Mouse (Mus musculus) embryonic facial prominence, embryonic 12.5 days (tissue): Measurements from ENCODE around the gene Gm9758. TPM values are rescaled to one million over a fixed set of nuclear protein-coding genes. Genes with fewer than 3 reads are reported as not detected.
"Not testable (repeated sequence)": the region's sequence is repeated elsewhere in the genome, so short reads cannot be mapped to it uniquely, and the experiment has no call there.

Experiments used
- ATAC-seq: fragments of 200-750 bp; cut with Nextera tagmentation; 2 replicates; pipeline ENCODE4 v1.8.0; 2017; ENCODE audit not compliant: insufficient number of reproducible peaks, insufficient read depth, low FRiP score, low TSS enrichment
- H3K27ac ChIP-seq: fragments of 300-500 bp; sonication (generic); 2 replicates; pipeline ENCODE4 v1.5.1; 2016; ENCODE audit warnings: mild to moderate bottlenecking
- H3K27me3 ChIP-seq: fragments of 300-500 bp; sonication (generic); 2 replicates; pipeline ENCODE4 v1.6.1; 2016; ENCODE audit warnings: mild to moderate bottlenecking, moderate library complexity
- H3K36me3 ChIP-seq: fragments of 300-500 bp; sonication (generic); 2 replicates; pipeline ENCODE4 v1.6.1; 2016; ENCODE audit warnings: mild to moderate bottlenecking
- H3K4me1 ChIP-seq: fragments of 300-500 bp; sonication (generic); 2 replicates; pipeline ENCODE4 v1.6.1; 2016
- H3K4me2 ChIP-seq: fragments of 300-500 bp; sonication (generic); replicated peaks from 2 replicates; pipeline ENCODE4 v1.6.1; 2016; ENCODE audit warnings: mild to moderate bottlenecking, moderate library complexity
- H3K4me3 ChIP-seq: fragments of 300-500 bp; sonication (generic); 2 replicates; pipeline ENCODE4 v1.5.1; 2016; ENCODE audit warnings: mild to moderate bottlenecking
- H3K9ac ChIP-seq: fragments of 300-500 bp; sonication (generic); 2 replicates; pipeline ENCODE4 v1.6.1; 2016; ENCODE audit warnings: mild to moderate bottlenecking, moderate library complexity
- H3K9me3 ChIP-seq: fragments of 300-500 bp; sonication (generic); 2 replicates; pipeline ENCODE4 v1.6.1; 2016; ENCODE audit warnings: mild to moderate bottlenecking, moderate library complexity
- WGBS: fragments of 180-500 bp; shearing (Covaris S2); methylation state at CpG from one replicate; pipeline ENCODE4 v1.1.7; 2016; 5-methylcytosine and 5-hydroxymethylcytosine counted together
- polyA plus RNA-seq: library from polyadenylated mRNA; unstranded; fragments of >200 nt; fragmentation: Nextera tagmentation; extraction: Ambion mirVana; gene quantifications from 2 replicates; pipeline ENCODE4 v1.2.1, GENCODE M21; 2016

Gene Gm9758
- polyA plus RNA-seq, 1 experiment from 2014 or later: not detected

GRCm38 (mm10) chr5:14927047-14927446 is 12.3 kb upstream of the Gm9758 start:
- not testable (repeated sequence) for H3K36me3 ChIP-seq, ATAC-seq, H3K4me2 ChIP-seq, H3K9ac ChIP-seq, H3K4me1 ChIP-seq, H3K4me3 ChIP-seq, H3K9me3 ChIP-seq, H3K27me3 ChIP-seq, H3K27ac ChIP-seq
- 30% methylated on average over 4 of the region's 4 CpGs for WGBS

GRCm38 (mm10) chr5:14914361-14914760 is 338 bp downstream of the Gm9758 start:
- H3K9ac ChIP-seq, H3K4me2 ChIP-seq, H3K4me1 ChIP-seq, ATAC-seq, H3K36me3 ChIP-seq, H3K4me3 ChIP-seq, H3K27me3 ChIP-seq, H3K9me3 ChIP-seq, H3K27ac ChIP-seq: not testable (repeated sequence)
- WGBS: 66% methylated on average over 2 of the region's 3 CpGs

- not testable (repeated sequence) for H3K9me3 ChIP-seq, H3K36me3 ChIP-seq, H3K9ac ChIP-seq, ATAC-seq, H3K4me3 ChIP-seq, H3K27me3 ChIP-seq, H3K4me2 ChIP-seq, H3K27ac ChIP-seq, H3K4me1 ChIP-seq
- 17% methylated on average over 3 of the region's 3 CpGs for WGBS
Measured at GRCm38 (mm10) chr5:14903539-14903938, 11.2 kb downstream of the Gm9758 start.

- H3K4me1 ChIP-seq: no peaks in the 10 kb centered on the region
- no peaks in the 10 kb centered on the region for H3K36me3 ChIP-seq
- no peak for ATAC-seq
- no peak overlapping the region for H3K4me2 ChIP-seq
- no peak overlapping the region for H3K9ac ChIP-seq
- 0 out of 2 replicates have a peak, but pooled peaks cover 5% of the 10 kb centered on the region for H3K9me3 ChIP-seq
- H3K4me3 ChIP-seq: no peak overlapping the region
- 71% methylated on average over 3 of the region's 3 CpGs for WGBS
- H3K27ac ChIP-seq: no peak overlapping the region
- H3K27me3 ChIP-seq: no peaks in the 10 kb centered on the region
Measured at GRCm38 (mm10) chr5:14892242-14892641, 22.5 kb downstream of the Gm9758 start.

GRCm38 (mm10) chr5:14885291-14885690 is 29.4 kb downstream of the Gm9758 start:
- not testable (repeated sequence) for H3K27ac ChIP-seq, ATAC-seq, H3K4me3 ChIP-seq, H3K4me1 ChIP-seq, H3K9ac ChIP-seq, H3K36me3 ChIP-seq, H3K4me2 ChIP-seq, H3K27me3 ChIP-seq, H3K9me3 ChIP-seq
- 79% methylated on average over 2 of the region's 2 CpGs for WGBS

Other genes with a start within 250 kb of the Gm9758 start
- gene Speer4e, start 23.5 kb upstream of the Gm9758 start, polyA plus RNA-seq: not detected in 2 replicates
- gene Gm10354, start 64.0 kb upstream of the Gm9758 start, polyA plus RNA-seq: not detected in 2 replicates
- not detected in 2 replicates for gene Gm17019, start 118.1 kb upstream of the Gm9758 start, polyA plus RNA-seq